Mouse (Mus musculus) small intestine, adult 2 months (tissue): Measurements from ENCODE around the gene Tnfrsf13c.

Source experiments
- CTCF ChIP-seq: fragments of 200-500 bp; IDR thresholded peaks from 2 replicates; pipeline ENCODE4 v1.5.1; 2012; ENCODE audit warnings: low read depth, mild to moderate bottlenecking, control low read depth, inconsistent platforms, low read length, moderate library complexity, mixed read lengths; ENCODE audit not compliant: insufficient replicate concordance, insufficient read length; ENCODE audit errors: extremely low read depth
- POLR2A ChIP-seq: fragments of 200-500 bp; IDR thresholded peaks from 2 replicates; pipeline ENCODE4 v1.6.1; 2012; ENCODE audit warnings: low read depth, mild to moderate bottlenecking, control low read depth, inconsistent platforms, low read length, moderate library complexity

GRCm38 (mm10) chr15:82231591-82232378, 7.6 kb upstream of the Tnfrsf13c start:
- no peak for TF ChIP-seq POLR2A
- TF ChIP-seq CTCF, result no peak
